Comparison of ENCODE assay signal across 8 mouse cellular contexts in genomic region chr1:159393070-159393699, GRCm38 (mm10).
DNase-seq lines count a peak whose midpoint lies in the region; ATAC-seq and TF ChIP-seq lines count a peak whose summit lies in the region.

No protein-coding gene starts in this region.

- peak; percentile 18 for DNase-seq in liver
- DNase-seq in embryo, embryonic 9.5 days (ENCODE audit: extremely low spot score): peak; percentile 19
- DNase-seq in heart, postnatal 10 days: peak; percentile 30 to 42
- peak; percentile 68 to 75 for DNase-seq in layer of hippocampus, adult 8-10 months (ENCODE audit: low spot score in 2 of 2)
- no peak for DNase-seq in stomach, postnatal 0 days (ENCODE audit: low spot score)
- no peak for DNase-seq in cerebellum, adult 8-10 months

- no peaks in the 10 kb centered on the region for H3K79me2 ChIP-seq in myocyte (ENCODE audit: control insufficient read depth, insufficient read depth)

- no peak for TF ChIP-seq EP300 in stomach, postnatal 0 days (optimal IDR thresholded peaks at IDR 0.05)

- 0 out of 2 replicates have a peak, but pooled peaks cover 5% of the 10 kb centered on the region for H3K4me1 ChIP-seq in liver, embryonic 12.5 days
- no peaks in the 10 kb centered on the region for H3K4me1 ChIP-seq in stomach, postnatal 0 days (replicated peaks; ENCODE audit: control insufficient read depth, insufficient read depth)

- no peak overlapping the region for H3K27ac ChIP-seq in liver, embryonic 12.5 days
- no peak overlapping the region for H3K27ac ChIP-seq in stomach, postnatal 0 days (replicated peaks)

- no peak for TF ChIP-seq CTCF in stomach, postnatal 0 days (IDR thresholded peaks at IDR 0.05; ENCODE audit: low read depth)

- H3K9ac ChIP-seq in liver, embryonic 12.5 days: no peak overlapping the region
- no peak overlapping the region; the same call in 1 of the 2 replicates for H3K9ac ChIP-seq in stomach, postnatal 0 days (ENCODE audit: low read length)

- no peak for TF ChIP-seq POLR2A in myocyte (IDR thresholded peaks at IDR 0.05; ENCODE audit: insufficient read length, low read depth)

- no peak overlapping the region for H3K4me3 ChIP-seq in liver, embryonic 12.5 days
- H3K4me3 ChIP-seq in myocyte: no peak overlapping the region
- H3K4me3 ChIP-seq in stomach, postnatal 0 days (ENCODE audit: low read depth, low read length): no peak overlapping the region

- ATAC-seq in liver, embryonic 12.5 days: no peak
- no peak for ATAC-seq in stomach, postnatal 0 days (ENCODE audit: low FRiP score, low TSS enrichment)

- intact Hi-C loops in heart, postnatal 10 days (cut with DNase I): loop anchor here (5.0 to 10.0 kb wide), 2 partner anchors 502 to 789 kb away; no protein-coding TSS in a partner anchor

- no peaks in the 10 kb centered on the region for H3K9me3 ChIP-seq in liver, embryonic 12.5 days (replicated peaks)
- no peaks in the 10 kb centered on the region for H3K9me3 ChIP-seq in stomach, postnatal 0 days (ENCODE audit: control insufficient read depth, low read length)

- no peaks in the 10 kb centered on the region for H3K36me3 ChIP-seq in liver, embryonic 12.5 days
- no peaks in the 10 kb centered on the region for H3K36me3 ChIP-seq in myocyte (ENCODE audit: control insufficient read depth, insufficient read depth)
- no peaks in the 10 kb centered on the region for H3K36me3 ChIP-seq in stomach, postnatal 0 days (ENCODE audit: control insufficient read depth, insufficient read depth, low read length)

- no peak overlapping the region for H3ac ChIP-seq in myocyte (ENCODE audit: control insufficient read depth, insufficient read length)

- H3K27me3 ChIP-seq in liver, embryonic 12.5 days (replicated peaks): 0 out of 2 replicates have a peak, but pooled peaks cover 3% of the 10 kb centered on the region
- H3K27me3 ChIP-seq in myocyte (ENCODE audit: control insufficient read depth, insufficient read depth, insufficient read length): no peaks in the 10 kb centered on the region
- no peaks in the 10 kb centered on the region for H3K27me3 ChIP-seq in stomach, postnatal 0 days (ENCODE audit: control insufficient read depth, insufficient read depth, low read length)

- 26% methylated on average over 6 of the region's 6 CpGs for WGBS in liver, embryonic 12.5 days (ENCODE audit: insufficient replicate concordance)
- WGBS in stomach, postnatal 0 days: 24% methylated on average over 6 of the region's 6 CpGs

- no peak overlapping the region for H3K4me2 ChIP-seq in liver, embryonic 12.5 days
- peak overlapping the region; percentile 59 for H3K4me2 ChIP-seq in myocyte (ENCODE audit: low read depth)
- no peak overlapping the region for H3K4me2 ChIP-seq in stomach, postnatal 0 days (replicated peaks; ENCODE audit: low read depth)

TF ChIP-seq in myocyte, 11 proteins besides CTCF, POLR2A, EP300 and RAD21:
- TF ChIP-seq MYOG (IDR thresholded peaks at IDR 0.05; ENCODE audit: control insufficient read depth in 1 of 3, insufficient read depth in 1 of 3, insufficient read length in 2 of 3, low read depth in 2 of 3): no peak
- peak; percentile 85 for TF ChIP-seq CEBPB (IDR thresholded peaks at IDR 0.05; ENCODE audit: insufficient read depth, poor library complexity, severe bottlenecking)

Comparison
In these comparisons a context has a peak if more than half of its experiments do, and no peak if none do; other contexts are left out.
1. DNase-seq: peak in liver (single experiment), embryo, embryonic 9.5 days (single experiment), heart, postnatal 10 days (2 of 2) and layer of hippocampus, adult 8-10 months (2 of 2); none in stomach, postnatal 0 days (single experiment) and cerebellum, adult 8-10 months (single experiment).